In genomic region chr9:119322289-119323259, GRCm38 (mm10) we compare ENCODE assay signal across 8 mouse cellular contexts. TPM values are rescaled to one million over a fixed set of nuclear protein-coding genes. Genes with fewer than 3 reads are reported as not detected.
DNase-seq lines count a peak whose midpoint lies in the region; ATAC-seq lines count a peak whose summit lies in the region.

Gene Oxsr1 (minus strand): TSS chr9:119322427.

- intact Hi-C loops in gastrocnemius, postnatal 14 days (cut with DNase I; ENCODE audit: low total_unique reads): no loop called here
- intact Hi-C loops in left cerebral cortex, postnatal 10 days (cut with DNase I): no loop called here

- peak; percentile 100 for DNase-seq in adrenal gland, adult (ENCODE audit: inconsistent age in 2 of 2, low spot score in 1 of 2)
- peak; percentile 100 for DNase-seq in embryo, embryonic 10.5 days (ENCODE audit: low spot score)
- DNase-seq in gastrocnemius, postnatal 14 days: peak; percentile 98
- peak; percentile 98 to 99 for DNase-seq in left cerebral cortex, postnatal 10 days (ENCODE audit: extremely low spot score in 1 of 2, low spot score in 2 of 2)
- peak; percentile 99 for DNase-seq in right cerebral cortex, postnatal 25 days
- peak; percentile 98 to 99 for DNase-seq in urinary bladder, postnatal 4 days (ENCODE audit: low spot score in 2 of 2)

- peak; percentile 93 for ATAC-seq in inflammation-experienced regulatory T-cells, adult 6 months
- peak; percentile 95 for ATAC-seq in megakaryocyte-erythroid progenitor cell, adult 5-6 weeks (replicated peaks; ENCODE audit: low FRiP score, low TSS enrichment, poor library complexity, severe bottlenecking)

RNA-seq across cellular contexts. Expression of gene Oxsr1, which starts in this region (rescaled TPM):
- 10 to 100 TPM; 31.1 to 34.4 TPM for total RNA-seq in gastrocnemius, postnatal 14 days (2021)
- polyA plus RNA-seq in inflammation-experienced regulatory T-cells, adult 6 months (2017; shearing (Covaris generic)): 1 to 10 TPM; 7.1 to 8.6 (median 8.3) TPM
- total RNA-seq in left cerebral cortex, postnatal 10 days (2021): 10 to 100 TPM; 41.5 to 42.0 TPM
- 32.6 and 33.0 TPM in 2 replicates for total RNA-seq in megakaryocyte-erythroid progenitor cell, adult 5-6 weeks (2014; fragmentation: Nextera tagmentation)
- 50.4 and 55.4 TPM in 2 replicates for total RNA-seq in megakaryocyte-erythroid progenitor cell, adult 5-6 weeks (2017)

Comparison
In these comparisons a context has a peak if more than half of its experiments do, and no peak if none do; other contexts are left out.
1. Peak in every context shown above with its lines: DNase-seq and ATAC-seq.